Mouse (Mus musculus): ENCODE results near the gene Olfr552. TPM values are rescaled to one million over a fixed set of nuclear protein-coding genes. Genes with fewer than 3 reads are reported as not detected.

Olfr552 gene
- not detected in 2 replicates for polyA plus RNA-seq (2015; fragmentation: Nextera tagmentation; extraction: Ambion mirVana)

GRCm38 (mm10) chr7:102597378-102598031 is at the start of gene Olfr552:
Gene Olfr552, plus strand, starts transcription at chr7:102597770.
- no peak for ATAC-seq
- Histone ChIP-seq H3K4me2 (ENCODE audit: low read depth, low read length) (no peak within 1 kb of the TSS), H3K27me3 (replicated peaks; ENCODE audit: control insufficient read depth, insufficient read depth, low read length) (no peaks in the 10 kb centered on the region), H3K9ac (ENCODE audit: low read depth, low read length) (no peak within 1 kb of the TSS), H3K4me1 (ENCODE audit: control insufficient read depth, insufficient read depth, low read length) (no peaks in the 10 kb centered on the region), H3K27ac (ENCODE audit: low read length) (no peak within 1 kb of the TSS), H3K9me3 (ENCODE audit: control insufficient read depth, low read length) (no peaks in the 10 kb centered on the region), H3K4me3 (ENCODE audit: low read length) (no peak within 1 kb of the TSS), H3K36me3 (ENCODE audit: control insufficient read depth, insufficient read depth, low read length) (no peaks in the 10 kb centered on the region)
- WGBS = 62% methylated on average over 1 of the region's 1 CpGs

- Histone ChIP-seq H3K9ac (ENCODE audit: low read depth, low read length) (no peak within 1 kb of the TSS), H3K4me2 (ENCODE audit: low read depth, low read length) (no peak within 1 kb of the TSS), H3K4me3 (ENCODE audit: low read length) (no peak within 1 kb of the TSS), H3K27ac (ENCODE audit: low read length) (no peak within 1 kb of the TSS), H3K27me3 (replicated peaks; ENCODE audit: control insufficient read depth, insufficient read depth, low read length) (no peaks in the 10 kb centered on the region), H3K9me3 (ENCODE audit: control insufficient read depth, low read length) (no peaks in the 10 kb centered on the region), H3K36me3 (ENCODE audit: control insufficient read depth, insufficient read depth, low read length) (no peaks in the 10 kb centered on the region), H3K4me1 (ENCODE audit: control insufficient read depth, insufficient read depth, low read length) (no peaks in the 10 kb centered on the region)
- no peak for ATAC-seq
- 85% methylated on average over 3 of the region's 3 CpGs for WGBS
Measured at GRCm38 (mm10) chr7:102549570-102549969, 48.0 kb upstream of the Olfr552 start, which contains the start of gene Olfr549. Gene Olfr549, plus strand, starts transcription at chr7:102549870.

- Histone ChIP-seq H3K36me3 (ENCODE audit: control insufficient read depth, insufficient read depth, low read length) (no peaks in the 10 kb centered on the region), H3K4me1 (ENCODE audit: control insufficient read depth, insufficient read depth, low read length) (no peaks in the 10 kb centered on the region), H3K4me3 (ENCODE audit: low read length) (no peak overlapping the region), H3K27me3 (replicated peaks; ENCODE audit: control insufficient read depth, insufficient read depth, low read length) (no peaks in the 10 kb centered on the region), H3K4me2 (ENCODE audit: low read depth, low read length) (no peak overlapping the region), H3K9me3 (ENCODE audit: control insufficient read depth, low read length) (no peaks in the 10 kb centered on the region), H3K9ac (ENCODE audit: low read depth, low read length) (no peak overlapping the region), H3K27ac (ENCODE audit: low read length) (no peak overlapping the region)
- ATAC-seq = no peak
- WGBS = 84% methylated on average over 3 of the region's 3 CpGs
Measured at GRCm38 (mm10) chr7:102553279-102553678, 44.3 kb upstream of the Olfr552 start.

- H3K27ac ChIP-seq (ENCODE audit: low read length) = no peak within 1 kb of the TSS
- H3K9ac ChIP-seq (ENCODE audit: low read depth, low read length) = peak within 1 kb of the TSS; percentile 78
- no peaks in the 10 kb centered on the region for H3K36me3 ChIP-seq (ENCODE audit: control insufficient read depth, insufficient read depth, low read length)
- H3K4me2 ChIP-seq (ENCODE audit: low read depth, low read length) = peak within 1 kb of the TSS; percentile 85
- ATAC-seq = peak; percentile 100
- peak within 1 kb of the TSS; percentile 70 for H3K4me3 ChIP-seq (ENCODE audit: low read length)
- H3K4me1 ChIP-seq (ENCODE audit: control insufficient read depth, insufficient read depth, low read length) = 0 out of 2 replicates have a peak, but pooled peaks cover 6% of the 10 kb centered on the region
- 14% methylated on average over 10 of the region's 10 CpGs for WGBS
- H3K9me3 ChIP-seq (ENCODE audit: control insufficient read depth, low read length) = no peaks in the 10 kb centered on the region
- no peaks in the 10 kb centered on the region for H3K27me3 ChIP-seq (replicated peaks; ENCODE audit: control insufficient read depth, insufficient read depth, low read length)
Measured at GRCm38 (mm10) chr7:102564999-102565997, 32.3 kb upstream of the Olfr552 start, which contains the start of gene Trim21. Gene Trim21, minus strand, starts transcription at chr7:102565486.

- H3K27ac ChIP-seq (ENCODE audit: low read length) = no peak overlapping the region
- H3K9me3 ChIP-seq (ENCODE audit: control insufficient read depth, low read length) = no peaks in the 10 kb centered on the region
- no peak overlapping the region for H3K9ac ChIP-seq (ENCODE audit: low read depth, low read length)
- WGBS = 91% methylated on average over 4 of the region's 4 CpGs
- no peaks in the 10 kb centered on the region for H3K36me3 ChIP-seq (ENCODE audit: control insufficient read depth, insufficient read depth, low read length)
- no peak for ATAC-seq
- H3K27me3 ChIP-seq (replicated peaks; ENCODE audit: control insufficient read depth, insufficient read depth, low read length) = no peaks in the 10 kb centered on the region
- H3K4me2 ChIP-seq (ENCODE audit: low read depth, low read length) = no peak overlapping the region
- 0 out of 2 replicates have a peak, but pooled peaks cover 6% of the 10 kb centered on the region for H3K4me1 ChIP-seq (ENCODE audit: control insufficient read depth, insufficient read depth, low read length)
- H3K4me3 ChIP-seq (ENCODE audit: low read length) = no peak overlapping the region
Measured at GRCm38 (mm10) chr7:102566219-102566618, 31.4 kb upstream of the Olfr552 start.

- H3K27ac ChIP-seq (ENCODE audit: low read length) = no peak within 1 kb of the TSS
- H3K4me3 ChIP-seq (ENCODE audit: low read length) = no peak within 1 kb of the TSS
- ATAC-seq = no peak
- 88% methylated on average over 8 of the region's 8 CpGs for WGBS
- no peak within 1 kb of the TSS for H3K9ac ChIP-seq (ENCODE audit: low read depth, low read length)
- H3K36me3 ChIP-seq (ENCODE audit: control insufficient read depth, insufficient read depth, low read length) = no peaks in the 10 kb centered on the region
- no peaks in the 10 kb centered on the region for H3K27me3 ChIP-seq (replicated peaks; ENCODE audit: control insufficient read depth, insufficient read depth, low read length)
- H3K4me1 ChIP-seq (ENCODE audit: control insufficient read depth, insufficient read depth, low read length) = no peaks in the 10 kb centered on the region
- H3K4me2 ChIP-seq (ENCODE audit: low read depth, low read length) = no peak within 1 kb of the TSS
- H3K9me3 ChIP-seq (ENCODE audit: control insufficient read depth, low read length) = no peaks in the 10 kb centered on the region
Measured at GRCm38 (mm10) chr7:102571142-102571541, 26.4 kb upstream of the Olfr552 start, which contains the start of gene Olfr550. Gene Olfr550, plus strand, starts transcription at chr7:102571442.

- Histone ChIP-seq H3K4me3 (ENCODE audit: low read length) (no peak overlapping the region), H3K27me3 (replicated peaks; ENCODE audit: control insufficient read depth, insufficient read depth, low read length) (no peaks in the 10 kb centered on the region), H3K27ac (ENCODE audit: low read length) (no peak overlapping the region), H3K4me2 (ENCODE audit: low read depth, low read length) (no peak overlapping the region), H3K9ac (ENCODE audit: low read depth, low read length) (no peak overlapping the region), H3K9me3 (ENCODE audit: control insufficient read depth, low read length) (no peaks in the 10 kb centered on the region), H3K36me3 (ENCODE audit: control insufficient read depth, insufficient read depth, low read length) (no peaks in the 10 kb centered on the region), H3K4me1 (ENCODE audit: control insufficient read depth, insufficient read depth, low read length) (no peaks in the 10 kb centered on the region)
- ATAC-seq = no peak
- 74% methylated on average over 3 of the region's 3 CpGs for WGBS
Measured at GRCm38 (mm10) chr7:102573174-102573830, 24.3 kb upstream of the Olfr552 start.

- WGBS = 56% methylated on average over 6 of the region's 6 CpGs
Measured at GRCm38 (mm10) chr7:102575998-102576397, 21.6 kb upstream of the Olfr552 start.

GRCm38 (mm10) chr7:102591786-102592185 is 5.8 kb upstream of the Olfr552 start, which contains the start of gene Olfr551:
Gene Olfr551, minus strand, starts transcription at chr7:102591886.
- Histone ChIP-seq H3K36me3 (ENCODE audit: control insufficient read depth, insufficient read depth, low read length) (no peaks in the 10 kb centered on the region), H3K27ac (ENCODE audit: low read length) (no peak within 1 kb of the TSS), H3K4me2 (ENCODE audit: low read depth, low read length) (no peak within 1 kb of the TSS), H3K9ac (ENCODE audit: low read depth, low read length) (no peak within 1 kb of the TSS), H3K4me1 (ENCODE audit: control insufficient read depth, insufficient read depth, low read length) (no peaks in the 10 kb centered on the region), H3K27me3 (replicated peaks; ENCODE audit: control insufficient read depth, insufficient read depth, low read length) (no peaks in the 10 kb centered on the region), H3K9me3 (ENCODE audit: control insufficient read depth, low read length) (no peaks in the 10 kb centered on the region), H3K4me3 (ENCODE audit: low read length) (no peak within 1 kb of the TSS)
- ATAC-seq = no peak
- whole genome bisulfite sequencing = 92% methylated on average over 3 of the region's 3 CpGs

More at GRCm38 (mm10) chr7:102575998-102576397, 21.6 kb upstream of the Olfr552 start:
- no peak for ATAC-seq
- Histone ChIP-seq H3K9me3 (ENCODE audit: control insufficient read depth, low read length) (no peaks in the 10 kb centered on the region), H3K4me1 (ENCODE audit: control insufficient read depth, insufficient read depth, low read length) (no peaks in the 10 kb centered on the region), H3K27ac (ENCODE audit: low read length) (no peak overlapping the region), H3K36me3 (ENCODE audit: control insufficient read depth, insufficient read depth, low read length) (no peaks in the 10 kb centered on the region), H3K27me3 (replicated peaks; ENCODE audit: control insufficient read depth, insufficient read depth, low read length) (no peaks in the 10 kb centered on the region), H3K9ac (ENCODE audit: low read depth, low read length) (no peak overlapping the region), H3K4me2 (ENCODE audit: low read depth, low read length) (no peak overlapping the region), H3K4me3 (ENCODE audit: low read length) (no peak overlapping the region)
